11 mouse cellular contexts compared by ENCODE assay signal in genomic region chr6:89236226-89236625, GRCm38 (mm10).
A peak's percentile ranks its signal among the peaks of the same experiment; 100 is the strongest.
DNase-seq lines count a peak whose midpoint lies in the region; ATAC-seq and TF ChIP-seq lines count a peak whose summit lies in the region.
"Had no signal": no experiment of that assay in that cellular context is flagged by ENCODE, and none has a peak within 500 bp of the region (broad histone marks: within the 10 kb centered on the region; RNA-seq: fewer than 3 reads in every experiment).

No protein-coding gene starts in this region.

- no peaks in the 10 kb centered on the region for H3K4me1 ChIP-seq in kidney, postnatal 0 days (replicated peaks; ENCODE audit: insufficient read depth, low read length)
- H3K4me1 ChIP-seq in kidney, embryonic 16.5 days (ENCODE audit: insufficient read depth, low read length), result peaks cover 5% of the 10 kb centered on the region
- H3K4me1 ChIP-seq in embryonic facial prominence, embryonic 14.5 days (ENCODE audit: control insufficient read depth, insufficient read depth, low read length), result 0 out of 2 replicates have a peak, but pooled peaks cover 8% of the 10 kb centered on the region
- peaks cover 57% of the 10 kb centered on the region for H3K4me1 ChIP-seq in hindbrain, embryonic 13.5 days (replicated peaks)
- peaks cover 27% of the 10 kb centered on the region for H3K4me1 ChIP-seq in neural tube, embryonic 11.5 days (ENCODE audit: control insufficient read depth, insufficient read depth, low read length)

- H3K9ac ChIP-seq in kidney, postnatal 0 days (ENCODE audit: low read depth, low read length), result no peak overlapping the region
- no peak overlapping the region for H3K9ac ChIP-seq in kidney, embryonic 16.5 days (replicated peaks; ENCODE audit: low read length)
- H3K9ac ChIP-seq in embryonic facial prominence, embryonic 14.5 days (ENCODE audit: low read depth, low read length), result no peak overlapping the region
- 0 out of 2 replicates have a peak overlapping the region, but pooled peaks have one; percentile 24 for H3K9ac ChIP-seq in hindbrain, embryonic 13.5 days
- H3K9ac ChIP-seq in neural tube, embryonic 11.5 days (ENCODE audit: low read length), result peak overlapping the region; percentile 22
- H3K9ac ChIP-seq: intestine, embryonic 15.5 days had no signal

- H3K4me2 ChIP-seq in kidney, postnatal 0 days (ENCODE audit: low read length), result no peak overlapping the region
- no peak overlapping the region for H3K4me2 ChIP-seq in kidney, embryonic 16.5 days (replicated peaks; ENCODE audit: low read depth, low read length)
- H3K4me2 ChIP-seq in embryonic facial prominence, embryonic 14.5 days (ENCODE audit: low read depth, low read length), result peak overlapping the region; percentile 45; the same call in 1 of the 2 replicates
- peak overlapping the region; percentile 48 for H3K4me2 ChIP-seq in hindbrain, embryonic 13.5 days
- H3K4me2 ChIP-seq in neural tube, embryonic 11.5 days (ENCODE audit: low read depth), result peak overlapping the region; percentile 19

- no peaks in the 10 kb centered on the region for H3K27me3 ChIP-seq in kidney, postnatal 0 days (ENCODE audit: insufficient read depth, low read length)
- peaks cover 10% of the 10 kb centered on the region for H3K27me3 ChIP-seq in kidney, embryonic 16.5 days (ENCODE audit: insufficient read depth, low read length)
- 0 out of 2 replicates have a peak, but pooled peaks cover 3% of the 10 kb centered on the region for H3K27me3 ChIP-seq in embryonic facial prominence, embryonic 14.5 days (replicated peaks; ENCODE audit: control insufficient read depth, insufficient read depth, low read length)
- H3K27me3 ChIP-seq in hindbrain, embryonic 13.5 days, result 0 out of 2 replicates have a peak, but pooled peaks cover 7% of the 10 kb centered on the region
- no peaks in the 10 kb centered on the region for H3K27me3 ChIP-seq in neural tube, embryonic 11.5 days (ENCODE audit: control insufficient read depth, insufficient read depth, low read length)

- ATAC-seq in kidney, postnatal 0 days (replicated peaks; ENCODE audit: low FRiP score, low read depth), result no peak
- no peak for ATAC-seq in kidney, embryonic 16.5 days (ENCODE audit: low FRiP score, low TSS enrichment)
- ATAC-seq in embryonic facial prominence, embryonic 14.5 days (ENCODE audit: low read depth), result no peak
- no peak for ATAC-seq in hindbrain, embryonic 13.5 days (ENCODE audit: low FRiP score)
- no peak for ATAC-seq in neural tube, embryonic 11.5 days (ENCODE audit: insufficient read depth, low FRiP score, low TSS enrichment)

- no peak for TF ChIP-seq CTCF in kidney, postnatal 0 days (IDR thresholded peaks at IDR 0.05; ENCODE audit: low read depth)

- H3K27ac ChIP-seq in kidney, postnatal 0 days, result no peak overlapping the region
- H3K27ac ChIP-seq in kidney, embryonic 16.5 days (ENCODE audit: low read length), result no peak overlapping the region
- H3K27ac ChIP-seq in embryonic facial prominence, embryonic 14.5 days (replicated peaks; ENCODE audit: low read depth, low read length), result no peak overlapping the region
- H3K27ac ChIP-seq in hindbrain, embryonic 13.5 days, result peak overlapping the region; percentile 73
- peak overlapping the region; percentile 74 for H3K27ac ChIP-seq in neural tube, embryonic 11.5 days (ENCODE audit: low read depth, low read length)
- H3K27ac ChIP-seq: intestine, embryonic 15.5 days had no signal

- H3K36me3 ChIP-seq in kidney, postnatal 0 days (ENCODE audit: insufficient read depth, low read length), result no peaks in the 10 kb centered on the region
- H3K36me3 ChIP-seq in kidney, embryonic 16.5 days (ENCODE audit: insufficient read depth, low read length), result no peaks in the 10 kb centered on the region
- no peaks in the 10 kb centered on the region for H3K36me3 ChIP-seq in embryonic facial prominence, embryonic 14.5 days (ENCODE audit: control insufficient read depth, insufficient read depth, low read length)
- H3K36me3 ChIP-seq in hindbrain, embryonic 13.5 days, result no peaks in the 10 kb centered on the region
- H3K36me3 ChIP-seq in neural tube, embryonic 11.5 days (ENCODE audit: control insufficient read depth, insufficient read depth, low read length), result no peaks in the 10 kb centered on the region
- H3K36me3 ChIP-seq: intestine, embryonic 15.5 days had no signal

- no peak overlapping the region for H3K4me3 ChIP-seq in kidney, postnatal 0 days (replicated peaks; ENCODE audit: low read depth, low read length)
- no peak overlapping the region for H3K4me3 ChIP-seq in kidney, embryonic 16.5 days (ENCODE audit: low read length)
- H3K4me3 ChIP-seq in embryonic facial prominence, embryonic 14.5 days (ENCODE audit: low read depth, low read length), result no peak overlapping the region
- no peak overlapping the region for H3K4me3 ChIP-seq in hindbrain, embryonic 13.5 days
- no peak overlapping the region for H3K4me3 ChIP-seq in neural tube, embryonic 11.5 days (ENCODE audit: low read depth, low read length)
- H3K4me3 ChIP-seq: intestine, embryonic 15.5 days had no signal

- intact Hi-C loops in heart, postnatal 10 days (cut with DNase I), result loop anchor here (5.0 to 10.0 kb wide), 2 partner anchors 161 to 299 kb away; no protein-coding TSS in a partner anchor

- no peaks in the 10 kb centered on the region for H3K9me3 ChIP-seq in kidney, postnatal 0 days (replicated peaks; ENCODE audit: low read length)
- H3K9me3 ChIP-seq in kidney, embryonic 16.5 days (ENCODE audit: low read length), result no peaks in the 10 kb centered on the region
- H3K9me3 ChIP-seq in embryonic facial prominence, embryonic 14.5 days (ENCODE audit: control insufficient read depth, low read length), result no peaks in the 10 kb centered on the region
- H3K9me3 ChIP-seq in hindbrain, embryonic 13.5 days, result no peaks in the 10 kb centered on the region
- H3K9me3 ChIP-seq in neural tube, embryonic 11.5 days (ENCODE audit: control insufficient read depth, low read length), result no peaks in the 10 kb centered on the region
- H3K9me3 ChIP-seq: intestine, embryonic 15.5 days had no signal

- peak; percentile 12 for DNase-seq in kidney, postnatal 0 days (ENCODE audit: low spot score)
- no peak for DNase-seq in embryonic facial prominence, embryonic 14.5 days (ENCODE audit: low spot score)
- DNase-seq in neural tube, embryonic 11.5 days (ENCODE audit: low spot score), result peak; percentile 33
- no peak for DNase-seq in heart, postnatal 10 days
- DNase-seq in thymus, postnatal 10 days (ENCODE audit: low spot score in 2 of 2), result no peak
- DNase-seq: heart, adult 18-20 months; liver; thymus, postnatal 14 days had no signal

- 20% methylated on average over 8 of the region's 8 CpGs for WGBS in kidney, postnatal 0 days
- WGBS in kidney, embryonic 16.5 days, result 18% methylated on average over 8 of the region's 8 CpGs
- WGBS in embryonic facial prominence, embryonic 14.5 days, result 31% methylated on average over 8 of the region's 8 CpGs
- WGBS in hindbrain, embryonic 13.5 days, result 9% methylated on average over 8 of the region's 8 CpGs
- 12% methylated on average over 8 of the region's 8 CpGs for WGBS in neural tube, embryonic 11.5 days

Comparison
In these comparisons a context has a peak if more than half of its experiments do, and no peak if none do; other contexts are left out.
1. DNase-seq: peak in kidney, postnatal 0 days (single experiment) and neural tube, embryonic 11.5 days (single experiment); none in embryonic facial prominence, embryonic 14.5 days (single experiment), heart, postnatal 10 days (0 of 2) and thymus, postnatal 10 days (0 of 2).
2. H3K27ac ChIP-seq: peak in hindbrain, embryonic 13.5 days (single experiment) and neural tube, embryonic 11.5 days (single experiment); none in kidney, postnatal 0 days (single experiment), kidney, embryonic 16.5 days (single experiment) and embryonic facial prominence, embryonic 14.5 days (single experiment).
3. H3K4me2 ChIP-seq: peak in embryonic facial prominence, embryonic 14.5 days (single experiment), hindbrain, embryonic 13.5 days (single experiment) and neural tube, embryonic 11.5 days (single experiment); none in kidney, postnatal 0 days (single experiment) and kidney, embryonic 16.5 days (single experiment).
4. H3K9ac ChIP-seq: peak in hindbrain, embryonic 13.5 days (single experiment) and neural tube, embryonic 11.5 days (single experiment); none in kidney, postnatal 0 days (single experiment), kidney, embryonic 16.5 days (single experiment) and embryonic facial prominence, embryonic 14.5 days (single experiment).